Mouse (Mus musculus) frontal cortex, adult (tissue): ENCODE measurements at regions not wholly inside any gene's neighbourhood (a gene's known extent, or its start where the extent isn't known, plus 50 kb on each side); places are given as distances from the start of the nearest gene placed in this dataset.
A peak's percentile ranks its signal among the peaks of the same experiment; 100 is the strongest.
"Not testable (repeated sequence)": the region's sequence is repeated elsewhere in the genome, so short reads cannot be mapped to it uniquely, and the experiment has no call there.

Experiments
- ATAC-seq: cut with Nextera tagmentation; 2 replicates; pipeline ENCODE4 v1.9.2; 2017; ENCODE audit warnings: mild to moderate bottlenecking, moderate library complexity, mixed read lengths; ENCODE audit not compliant: low TSS enrichment

- ATAC-seq, result no peak
Measured at GRCm38 (mm10) chr3:56980593-56981304, 321.0 kb downstream of the Tm4sf1 start.

GRCm38 (mm10) chr3:56966008-56966407 lies 335.8 kb downstream of the Tm4sf1 start:
- ATAC-seq, result peak; percentile 51

- ATAC-seq, result no peak
Measured at GRCm38 (mm10) chr3:56965444-56965843, 336.3 kb downstream of the Tm4sf1 start.

GRCm38 (mm10) chr3:56964156-56964555 lies 337.6 kb downstream of the Tm4sf1 start:
- no peak for ATAC-seq

- peak; percentile 22; the same call in 1 of the 2 replicates for ATAC-seq
Measured at GRCm38 (mm10) chr3:56963251-56963650, 338.5 kb downstream of the Tm4sf1 start.

GRCm38 (mm10) chr3:56962248-56963013 lies 339.4 kb downstream of the Tm4sf1 start:
- ATAC-seq, result peak; percentile 94

- ATAC-seq, result no peak
Measured at GRCm38 (mm10) chr3:56956978-56957377, 344.8 kb downstream of the Tm4sf1 start.

GRCm38 (mm10) chr3:56955799-56956121 lies 346.0 kb downstream of the Tm4sf1 start:
- ATAC-seq, result no peak

- no peak for ATAC-seq
Measured at GRCm38 (mm10) chr3:56955098-56955798, 346.5 kb downstream of the Tm4sf1 start.

GRCm38 (mm10) chr3:56942557-56942956 lies 359.2 kb downstream of the Tm4sf1 start:
- not testable (repeated sequence) for ATAC-seq

- not testable (repeated sequence) for ATAC-seq
Measured at GRCm38 (mm10) chr3:56928940-56929339, 372.8 kb downstream of the Tm4sf1 start.

- ATAC-seq, result no peak
Measured at GRCm38 (mm10) chr3:56898491-56898890, 403.3 kb downstream of the Tm4sf1 start.

GRCm38 (mm10) chr3:56877062-56877461 lies 424.7 kb downstream of the Tm4sf1 start:
- ATAC-seq, result no peak

- peak; percentile 95 for ATAC-seq
Measured at GRCm38 (mm10) chr3:56863591-56863990, 438.2 kb downstream of the Tm4sf1 start.

GRCm38 (mm10) chr3:56859841-56860240 lies 441.9 kb downstream of the Tm4sf1 start:
- ATAC-seq, result no peak

- ATAC-seq, result no peak
Measured at GRCm38 (mm10) chr3:56845462-56845770, 456.4 kb downstream of the Tm4sf1 start.

GRCm38 (mm10) chr3:56844681-56845461 lies 456.9 kb downstream of the Tm4sf1 start:
- ATAC-seq, result no peak

- peak; percentile 9; the same call in 1 of the 2 replicates for ATAC-seq
Measured at GRCm38 (mm10) chr3:56837176-56837575, 464.6 kb downstream of the Tm4sf1 start.

GRCm38 (mm10) chr3:56830315-56831097 lies 471.3 kb downstream of the Tm4sf1 start:
- ATAC-seq, result no peak

- no peak for ATAC-seq
Measured at GRCm38 (mm10) chr3:56824157-56824556, 477.6 kb downstream of the Tm4sf1 start.

- ATAC-seq, result no peak
Measured at GRCm38 (mm10) chr3:56810548-56811071, 491.2 kb downstream of the Tm4sf1 start.
